Mouse (Mus musculus): ENCODE data around the gene Nek1. TPM values are rescaled to one million over a fixed set of nuclear protein-coding genes. Genes with fewer than 3 reads are reported as not detected.

Nek1 gene
- total and polyA plus RNA-seq, 3 experiments: 8.9 to 35.3 (median 15.6) TPM

DNA sequence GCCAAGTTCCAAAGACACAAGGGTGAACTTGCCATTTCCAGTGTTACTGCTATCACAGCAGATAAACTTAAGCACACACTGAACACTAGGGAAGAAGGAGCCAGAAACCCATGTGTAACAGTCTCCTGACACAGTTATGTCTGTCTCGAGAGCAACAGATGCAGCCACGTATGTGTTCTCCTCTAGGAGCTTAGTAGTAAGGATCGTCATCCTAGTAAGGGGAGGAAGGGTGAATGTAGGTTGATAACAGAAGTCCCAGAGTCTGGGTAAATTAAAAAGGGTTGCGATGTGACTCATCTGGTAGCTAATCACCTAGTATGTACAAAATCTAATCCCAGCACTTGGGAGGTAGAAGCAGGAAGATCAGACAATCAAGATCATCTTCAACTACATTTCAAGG lies 43.1 kb upstream of the Nek1 start (continued):
- TF ChIP-seq EP300 (IDR thresholded peaks at IDR 0.05; ENCODE audit: low read depth in 1 of 2, low read length in 2 of 2) (peak; percentile 87 to 91), SIN3A (IDR thresholded peaks at IDR 0.05; ENCODE audit: low read length) (peak; percentile 82), CHD1 (IDR thresholded peaks at IDR 0.05; ENCODE audit: low read depth, low read length) (no peak), MYB (IDR thresholded peaks at IDR 0.05; ENCODE audit: low read depth, low read length) (0 out of 2 replicates have a peak, but pooled peaks have one; percentile 11), TAL1 (IDR thresholded peaks at IDR 0.05; ENCODE audit: low read length) (peak; percentile 81), GATA1 (IDR thresholded peaks at IDR 0.05; ENCODE audit: low read depth, low read length) (peak; percentile 94), RCOR1 (IDR thresholded peaks at IDR 0.05; ENCODE audit: low read depth, low read length) (peak; percentile 82), POLR2AphosphoS2 (IDR thresholded peaks at IDR 0.05; ENCODE audit: low read length) (0 out of 2 replicates have a peak, but pooled peaks have one; percentile 25), NRF1 (IDR thresholded peaks at IDR 0.05; ENCODE audit: insufficient read depth, low read depth, low read length, poor library complexity, severe bottlenecking) (no peak), USF2 (IDR thresholded peaks at IDR 0.05; ENCODE audit: borderline replicate concordance in 1 of 2, insufficient read depth in 1 of 2, low read depth in 1 of 2, low read length in 2 of 2) (no peak)

DNA sequence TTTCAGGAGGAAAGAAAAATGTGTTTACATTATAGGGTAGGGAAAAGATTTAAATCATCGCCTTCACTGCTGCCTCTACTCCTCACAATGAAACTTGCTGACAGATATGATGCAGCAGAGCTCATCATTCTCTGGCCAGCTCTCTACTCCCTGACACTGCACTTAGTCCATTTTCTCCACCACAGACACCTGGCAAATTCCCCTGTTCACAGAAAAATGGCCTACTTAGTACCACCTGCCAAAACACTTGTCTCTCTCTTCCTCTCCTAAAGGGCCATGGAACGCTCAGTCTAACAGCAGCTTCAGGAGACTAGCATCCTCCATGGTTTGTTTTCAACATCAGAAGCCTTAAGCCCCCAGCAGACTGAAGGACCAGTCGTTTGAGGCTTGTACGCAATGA lies 41.7 kb upstream of the Nek1 start:
- peaks cover 0 to 45% of the 10 kb centered on the region in 2 experiments for H3K36me3 ChIP-seq (ENCODE audit: control insufficient read depth in 1 of 2, insufficient read depth in 2 of 2, low read length in 2 of 2)
- peaks cover 19 to 26% of the 10 kb centered on the region in 2 experiments for H3K4me1 ChIP-seq (ENCODE audit: control insufficient read depth in 1 of 2, insufficient read depth in 2 of 2, low read length in 2 of 2)
- no peaks in the 10 kb centered on the region for H3K9me3 ChIP-seq (replicated peaks; ENCODE audit: insufficient read depth, low read length)
- peaks cover 42% of the 10 kb centered on the region for H3K79me2 ChIP-seq (ENCODE audit: control insufficient read depth, insufficient read depth, low read length, poor library complexity)
- no peak overlapping the region for H3K9ac ChIP-seq (ENCODE audit: control insufficient read depth, low read depth, low read length, poor library complexity, severe bottlenecking)
- H3K27ac ChIP-seq (ENCODE audit: control insufficient read depth, low read depth, low read length): no peak overlapping the region
- no peak for TF ChIP-seq EP300 (IDR thresholded peaks at IDR 0.05; ENCODE audit: low read depth in 1 of 2, low read length in 2 of 2)
- TF ChIP-seq SMC3 (IDR thresholded peaks at IDR 0.05; ENCODE audit: low read depth, low read length): no peak
- no peak for TF ChIP-seq GABPA (IDR thresholded peaks at IDR 0.05; ENCODE audit: low read depth, low read length)
- no peak for TF ChIP-seq CHD2 (IDR thresholded peaks at IDR 0.05; ENCODE audit: low read length)
- no peak for TF ChIP-seq USF2 (IDR thresholded peaks at IDR 0.05; ENCODE audit: borderline replicate concordance in 1 of 2, insufficient read depth in 1 of 2, low read depth in 1 of 2, low read length in 2 of 2)
- TF ChIP-seq GATA1 (IDR thresholded peaks at IDR 0.05; ENCODE audit: low read depth, low read length): no peak
- no peak for TF ChIP-seq TCF12 (IDR thresholded peaks at IDR 0.05; ENCODE audit: low read depth, low read length)
- TF ChIP-seq E2F4 (IDR thresholded peaks at IDR 0.05; ENCODE audit: borderline replicate concordance, low read depth, low read length): no peak
- TF ChIP-seq NELFE (IDR thresholded peaks at IDR 0.05; ENCODE audit: low read depth, low read length): no peak
- no peak for TF ChIP-seq UBTF (IDR thresholded peaks at IDR 0.05; ENCODE audit: borderline replicate concordance, insufficient read depth, low read depth, low read length)
- TF ChIP-seq NRF1 (IDR thresholded peaks at IDR 0.05; ENCODE audit: insufficient read depth, low read depth, low read length, poor library complexity, severe bottlenecking): no peak
- no peak for TF ChIP-seq USF1 (IDR thresholded peaks at IDR 0.05; ENCODE audit: low read depth, low read length)
- TF ChIP-seq RCOR1 (IDR thresholded peaks at IDR 0.05; ENCODE audit: low read depth, low read length): no peak
- no peak for TF ChIP-seq RAD21 (IDR thresholded peaks at IDR 0.05; ENCODE audit: low read depth, low read length)
- TF ChIP-seq ZC3H11A (IDR thresholded peaks at IDR 0.05; ENCODE audit: low read depth, low read length): no peak
- no peaks in the 10 kb centered on the region for H3K27me3 ChIP-seq (ENCODE audit: control insufficient read depth in 1 of 2, insufficient read depth in 2 of 2, low read length in 2 of 2)
- H3K4me3 ChIP-seq (ENCODE audit: control insufficient read depth in 1 of 2, insufficient read depth in 1 of 2, low read depth in 2 of 2, low read length in 2 of 2): no peak overlapping the region
- DNase-seq (ENCODE audit: low read depth, low spot score): no peak

Measured in MEL (cell line).